Mouse (Mus musculus) forebrain, embryonic 14.5 days (tissue): ENCODE data around the gene Gm5591. TPM values are rescaled to one million over a fixed set of nuclear protein-coding genes. Genes with fewer than 3 reads are reported as not detected.
"Not testable (repeated sequence)": the region's sequence is repeated elsewhere in the genome, so short reads cannot be mapped to it uniquely, and the experiment has no call there.

Source experiments
- ATAC-seq: fragments of 200-750 bp; cut with Nextera tagmentation; 2 replicates; pipeline ENCODE4 v1.8.0; 2017; ENCODE audit warnings: mild to moderate bottlenecking, moderate library complexity
- DNase-seq: peaks from one replicate; pipeline ENCODE4 v3.0.0-alpha.2; 2015; ENCODE audit warnings: low spot score
- H3K27ac ChIP-seq: fragments of 300-500 bp; sonication (generic); 2 replicates; pipeline ENCODE4 v1.5.1; 2014; ENCODE audit warnings: low read depth, mild to moderate bottlenecking, control low read depth, low read length, moderate library complexity
- H3K27me3 ChIP-seq: fragments of 300-500 bp; sonication (generic); replicated peaks from 2 replicates; pipeline ENCODE4 v1.6.1; 2014; ENCODE audit warnings: low read length, control low read depth, mixed read lengths; ENCODE audit not compliant: control insufficient read depth, insufficient read depth
- H3K36me3 ChIP-seq: fragments of 300-500 bp; sonication (generic); 2 replicates; pipeline ENCODE4 v1.6.1; 2014; ENCODE audit warnings: low read length, control low read depth; ENCODE audit not compliant: control insufficient read depth, insufficient read depth
- H3K4me1 ChIP-seq: fragments of 300-500 bp; sonication (generic); 2 replicates; pipeline ENCODE4 v1.6.1; 2014; ENCODE audit warnings: antibody characterized with exemption, low read length, control low read depth; ENCODE audit not compliant: control insufficient read depth, insufficient read depth
- H3K4me2 ChIP-seq: fragments of 300-500 bp; sonication (generic); 2 replicates; pipeline ENCODE4 v1.6.1; 2014; ENCODE audit warnings: mild to moderate bottlenecking, control low read depth, low read length
- H3K4me3 ChIP-seq: fragments of 300-500 bp; sonication (generic); 2 replicates; pipeline ENCODE4 v1.5.1; 2014; ENCODE audit warnings: low read depth, low read length, control low read depth
- H3K9ac ChIP-seq: fragments of 300-500 bp; sonication (generic); 2 replicates; pipeline ENCODE4 v1.6.1; 2014; ENCODE audit warnings: mild to moderate bottlenecking, low read length, control low read depth, moderate library complexity
- H3K9me3 ChIP-seq: fragments of 300-500 bp; sonication (generic); replicated peaks from 2 replicates; pipeline ENCODE4 v1.6.1; 2016; ENCODE audit warnings: low read length, control low read depth, mixed read lengths; ENCODE audit not compliant: control insufficient read depth
- WGBS: fragments of 180-500 bp; shearing (Covaris S2); extraction: QIAGEN DNeasy Blood & Tissue Kit; methylation state at CpG from one replicate; pipeline ENCODE4 v1.1.7; 2014; 5-methylcytosine and 5-hydroxymethylcytosine counted together
- polyA plus RNA-seq: library from polyadenylated mRNA; unstranded; fragments of >200 nt; fragmentation: Nextera tagmentation; extraction: Ambion mirVana; gene quantifications from 2 replicates; pipeline ENCODE4 v1.2.1, GENCODE M21; 2014

The Gm5591 gene
- not detected in 2 replicates for polyA plus RNA-seq

DNA sequence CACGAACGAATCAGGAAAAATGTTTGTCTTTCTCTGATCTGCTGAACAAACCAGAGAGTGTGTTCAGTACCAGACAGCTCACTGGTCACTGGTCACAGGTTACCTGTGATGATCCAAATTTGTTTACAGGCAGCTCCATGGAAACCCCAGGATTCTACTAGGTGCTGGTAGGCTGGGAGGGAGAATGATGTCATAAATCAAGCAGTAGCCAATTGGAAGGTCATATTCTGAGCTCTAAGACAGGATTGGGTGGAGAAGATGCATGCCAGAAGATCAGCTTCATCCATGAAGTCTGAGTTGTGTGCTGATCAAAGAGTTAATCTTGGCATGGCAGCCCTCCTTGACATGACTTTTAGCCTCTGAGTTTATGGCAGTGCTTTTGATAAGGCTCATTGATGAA lies at the start of gene Gm5591:
Gene Gm5591 (minus strand): TSS at position 101 of the 400 bp plus-strand sequence.
- not testable (repeated sequence) for ATAC-seq, H3K4me1 ChIP-seq, H3K4me2 ChIP-seq, DNase-seq, H3K27ac ChIP-seq, H3K9ac ChIP-seq, H3K9me3 ChIP-seq, H3K36me3 ChIP-seq, H3K4me3 ChIP-seq, H3K27me3 ChIP-seq
- WGBS: 62% methylated on average over 2 of the region's 2 CpGs

DNA sequence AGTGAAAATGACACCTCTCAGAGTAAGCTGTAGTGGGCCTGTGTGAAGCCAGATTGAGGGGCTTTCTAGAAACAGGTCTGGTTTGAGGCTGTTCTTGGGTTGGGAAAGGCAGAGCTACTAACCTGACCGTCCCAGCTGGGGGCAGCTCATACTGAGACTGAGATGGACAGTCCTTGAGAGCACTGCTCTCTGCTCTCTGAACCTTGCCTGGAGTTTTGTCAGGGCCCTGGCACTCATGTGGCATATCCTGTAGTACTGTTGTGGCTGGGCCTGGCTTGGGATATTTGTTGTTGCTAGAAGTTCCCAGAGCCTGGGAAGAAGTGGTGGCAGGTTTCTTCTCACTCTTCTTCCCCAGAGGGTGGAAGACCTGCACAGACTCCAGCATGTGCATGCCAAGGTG lies 39.5 kb downstream of the Gm5591 start:
- DNase-seq, H3K4me2 ChIP-seq, H3K4me1 ChIP-seq, H3K4me3 ChIP-seq, H3K9ac ChIP-seq, H3K27ac ChIP-seq, H3K27me3 ChIP-seq, H3K9me3 ChIP-seq, ATAC-seq, H3K36me3 ChIP-seq: not testable (repeated sequence)
- WGBS: 70% methylated on average over 1 of the region's 1 CpGs
